Mouse (Mus musculus): Measurements from ENCODE around the gene Rpusd3.

GRCm38 (mm10) chr6:113428006-113428405, 8.9 kb upstream of the Rpusd3 start:
- TF ChIP-seq CTCF (IDR thresholded peaks at IDR 0.05; ENCODE audit: low read depth) (no peak), EP300 (IDR thresholded peaks at IDR 0.05; ENCODE audit: low read depth) (no peak)

All from liver, embryonic 14.5 days (tissue).